In genomic region chr13:19394798-19395687, GRCm38 (mm10) we compare ENCODE assay signal across 8 mouse cellular contexts. TPM values are rescaled to one million over a fixed set of nuclear protein-coding genes. Genes with fewer than 3 reads are reported as not detected.
A peak's percentile ranks its signal among the peaks of the same experiment; 100 is the strongest.
DNase-seq lines count a peak whose midpoint lies in the region; ATAC-seq lines count a peak whose summit lies in the region.

No protein-coding gene starts in this region.

- peak; percentile 78 for ATAC-seq in heart, embryonic 15.5 days (replicated peaks; ENCODE audit: insufficient number of reproducible peaks, insufficient read depth, low FRiP score, low read depth)
- ATAC-seq in midbrain, embryonic 11.5 days (ENCODE audit: low FRiP score), result peak; percentile 86

- DNase-seq in heart, postnatal 36 days, result no peak
- DNase-seq in MEL-GATA-1-ER (ENCODE audit: extremely low read depth, low read depth), result peak; percentile 3
- DNase-seq in hindbrain, embryonic 10.5 days (ENCODE audit: low spot score), result no peak
- DNase-seq in midbrain, embryonic 11.5 days (ENCODE audit: low spot score, missing footprints), result peak; percentile 86
- DNase-seq in c-Kit-positive CD71-positive TER-119-positive erythroid progenitor cells, embryonic 14.5 days (ENCODE audit: low spot score), result no peak
- DNase-seq in right cerebral cortex, adult 2 months (ENCODE audit: low spot score in 2 of 2), result no peak
- no peak for DNase-seq in urinary bladder, postnatal 25 days (ENCODE audit: low spot score)

- WGBS in heart, embryonic 15.5 days, result 1% methylated on average over 25 of the region's 25 CpGs
- under 1% methylated on average over 25 of the region's 25 CpGs for WGBS in hindbrain, embryonic 10.5 days
- 1% methylated on average over 25 of the region's 25 CpGs for WGBS in midbrain, embryonic 11.5 days

- H3K9ac ChIP-seq in heart, embryonic 15.5 days, result peak overlapping the region; percentile 83
- H3K9ac ChIP-seq in midbrain, embryonic 11.5 days (ENCODE audit: low read length), result peak overlapping the region; percentile 90

- peak overlapping the region; percentile 86 for H3K4me3 ChIP-seq in heart, embryonic 15.5 days
- H3K4me3 ChIP-seq in hindbrain, embryonic 10.5 days, result peak overlapping the region; percentile 95
- H3K4me3 ChIP-seq in midbrain, embryonic 11.5 days (ENCODE audit: low read depth, low read length), result peak overlapping the region; percentile 85

- peak overlapping the region; percentile 85 for H3K27ac ChIP-seq in heart, embryonic 15.5 days
- peak overlapping the region; percentile 97 for H3K27ac ChIP-seq in hindbrain, embryonic 10.5 days
- no peak overlapping the region; the same call in 1 of the 2 replicates for H3K27ac ChIP-seq in midbrain, embryonic 11.5 days (ENCODE audit: low read depth, low read length)

- peak overlapping the region; percentile 62 for H3K4me2 ChIP-seq in heart, embryonic 15.5 days
- H3K4me2 ChIP-seq in midbrain, embryonic 11.5 days, result peak overlapping the region; percentile 54

- no peaks in the 10 kb centered on the region for H3K27me3 ChIP-seq in heart, embryonic 15.5 days
- H3K27me3 ChIP-seq in hindbrain, embryonic 10.5 days (ENCODE audit: insufficient read depth, poor library complexity, severe bottlenecking), result no peaks in the 10 kb centered on the region
- H3K27me3 ChIP-seq in midbrain, embryonic 11.5 days (ENCODE audit: control insufficient read depth, insufficient read depth, low read length), result no peaks in the 10 kb centered on the region

- H3K9me3 ChIP-seq in heart, embryonic 15.5 days (replicated peaks), result no peaks in the 10 kb centered on the region
- no peaks in the 10 kb centered on the region for H3K9me3 ChIP-seq in hindbrain, embryonic 10.5 days
- H3K9me3 ChIP-seq in midbrain, embryonic 11.5 days (ENCODE audit: control insufficient read depth, low read length), result no peaks in the 10 kb centered on the region

- H3K4me1 ChIP-seq in heart, embryonic 15.5 days (replicated peaks), result peaks cover 19% of the 10 kb centered on the region
- peaks cover 20% of the 10 kb centered on the region for H3K4me1 ChIP-seq in hindbrain, embryonic 10.5 days (replicated peaks)
- peaks cover 7% of the 10 kb centered on the region for H3K4me1 ChIP-seq in midbrain, embryonic 11.5 days (ENCODE audit: control insufficient read depth, insufficient read depth, low read length)

- intact Hi-C loops in heart, postnatal 36 days (cut with DNase I), result loop anchor here (5.0 to 10.0 kb wide), 2 partner anchors 33 to 1810 kb away; no protein-coding TSS in a partner anchor

- H3K36me3 ChIP-seq in heart, embryonic 15.5 days, result no peaks in the 10 kb centered on the region
- no peaks in the 10 kb centered on the region for H3K36me3 ChIP-seq in hindbrain, embryonic 10.5 days
- no peaks in the 10 kb centered on the region for H3K36me3 ChIP-seq in midbrain, embryonic 11.5 days (ENCODE audit: control insufficient read depth, insufficient read depth, low read length)

RNA-seq across cellular contexts. Expression of gene Stard3nl, which starts 0.6 kb away (rescaled TPM):
- polyA plus RNA-seq in heart, embryonic 15.5 days (2015; fragmentation: Nextera tagmentation; extraction: Ambion mirVana), result 67.2 and 70.0 TPM in 2 replicates
- 10 to 100 TPM; 15.1 to 17.8 TPM for total RNA-seq in heart, postnatal 36 days (2021)
- 111 and 128 TPM in 2 replicates for polyA plus RNA-seq in hindbrain, embryonic 10.5 days (2016; fragmentation: Nextera tagmentation; extraction: Ambion mirVana)
- 133 and 135 TPM in 2 replicates for polyA plus RNA-seq in midbrain, embryonic 11.5 days (2014; fragmentation: Nextera tagmentation; extraction: Ambion mirVana)

Comparison
In these comparisons a context has a peak if more than half of its experiments do, and no peak if none do; other contexts are left out.
1. DNase-seq: peak in MEL-GATA-1-ER (single experiment) and midbrain, embryonic 11.5 days (single experiment); none in heart, postnatal 36 days (0 of 2), hindbrain, embryonic 10.5 days (single experiment), c-Kit-positive CD71-positive TER-119-positive erythroid progenitor cells, embryonic 14.5 days (single experiment), right cerebral cortex, adult 2 months (0 of 2) and urinary bladder, postnatal 25 days (single experiment).
2. Peak in every context shown above with its lines, with median percentiles within 50 percentile points of each other: H3K4me3 ChIP-seq.